Mouse (Mus musculus) induced T-regulatory cell, adult 2 months (primary cell): ENCODE measurements around the gene Pla2g5.
A peak's percentile ranks its signal among the peaks of the same experiment; 100 is the strongest.

ENCODE experiments used
- DNase-seq: peaks from one replicate; pipeline ENCODE4 v3.0.0-alpha.2; 2012; ENCODE audit warnings: low read depth

Pla2g5 gene

GRCm38 (mm10) chr4:138796513-138797216 is 66.6 kb downstream of the Pla2g5 start:
- DNase-seq, result no peak

DNA sequence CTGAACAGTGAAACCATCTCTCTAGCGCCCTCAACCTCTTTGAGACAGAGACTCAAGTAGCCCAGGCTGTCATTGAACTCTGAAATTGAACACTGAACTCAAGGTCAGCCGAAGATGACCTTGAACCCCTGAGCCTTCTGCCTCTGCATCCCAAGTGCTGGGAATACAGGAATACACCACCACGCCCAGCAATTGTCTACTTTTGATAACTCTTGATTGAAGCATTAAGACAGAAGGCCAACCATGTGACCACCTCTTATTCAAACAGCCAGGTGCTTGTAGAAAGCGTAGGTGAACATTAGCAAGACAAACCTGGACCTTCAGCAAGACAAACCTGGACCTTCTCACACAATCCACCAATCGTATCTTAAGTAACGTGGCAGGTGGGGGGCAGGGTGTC is 68.9 kb downstream of the Pla2g5 start:
- DNase-seq, result no peak

GRCm38 (mm10) chr4:138793276-138793675 is 70.0 kb downstream of the Pla2g5 start:
- peak; percentile 3 for DNase-seq

DNA sequence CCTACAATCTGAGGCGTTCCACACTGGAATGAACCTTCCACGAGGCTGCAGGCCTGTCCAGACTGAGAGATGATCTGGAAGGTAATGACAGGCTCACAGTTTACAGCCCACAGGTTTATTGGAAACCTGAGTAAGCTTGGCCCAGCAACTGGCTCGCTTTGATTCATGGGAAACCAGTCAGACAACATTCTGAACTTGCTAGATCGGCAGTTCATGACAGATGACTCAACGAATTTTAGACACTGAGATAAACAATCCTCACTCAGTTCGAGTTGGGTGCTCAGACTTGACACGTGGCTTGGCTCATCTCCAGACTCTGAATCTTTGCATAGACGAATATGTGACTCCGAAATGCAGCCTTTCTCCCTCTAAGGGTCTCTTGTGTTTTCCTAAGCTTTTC is 70.7 kb downstream of the Pla2g5 start:
- no peak for DNase-seq

DNA sequence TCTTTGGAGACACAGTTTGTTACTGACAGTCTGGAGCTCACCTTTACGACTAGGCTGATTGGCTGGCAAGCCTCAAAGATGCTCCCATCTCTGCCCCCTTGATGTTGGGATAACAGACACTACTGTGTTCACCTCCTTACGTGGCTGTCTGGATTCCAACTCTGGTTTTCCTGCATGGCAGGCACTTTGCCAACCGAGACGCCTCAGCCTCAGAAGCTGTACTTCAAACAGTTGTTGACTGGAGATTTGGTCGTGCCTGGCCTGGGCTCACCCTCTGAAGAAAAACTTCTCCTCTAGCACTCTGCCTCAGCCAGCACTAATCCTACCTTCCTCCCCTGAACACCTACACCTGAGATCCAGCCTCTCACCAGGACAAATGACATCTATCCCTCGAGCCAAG is 71.8 kb downstream of the Pla2g5 start:
- no peak for DNase-seq

GRCm38 (mm10) chr4:138788381-138788780 is 74.9 kb downstream of the Pla2g5 start:
- DNase-seq, result no peak

DNA sequence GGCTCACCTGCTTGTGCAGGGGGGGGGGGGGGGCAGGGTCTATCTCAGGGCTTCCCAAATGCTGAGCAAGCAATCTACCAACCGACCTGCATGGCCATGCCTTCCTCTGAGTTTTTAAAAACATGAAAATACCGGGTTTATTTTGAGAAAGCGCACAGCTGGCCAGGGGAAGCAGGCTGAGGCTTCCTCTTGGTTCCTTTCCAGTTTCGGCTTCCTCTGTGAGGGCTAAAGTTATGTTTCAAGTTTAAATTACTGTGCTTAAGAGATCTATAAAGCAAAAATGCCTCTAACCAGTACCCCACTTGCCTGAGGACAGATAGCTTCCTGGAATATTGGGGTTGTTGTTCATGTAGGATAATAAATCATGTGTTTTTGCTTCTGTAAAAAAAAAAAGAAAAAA is 77.1 kb downstream of the Pla2g5 start:
- no peak for DNase-seq

GRCm38 (mm10) chr4:138785721-138786120 is 77.6 kb downstream of the Pla2g5 start:
- no peak for DNase-seq

DNA sequence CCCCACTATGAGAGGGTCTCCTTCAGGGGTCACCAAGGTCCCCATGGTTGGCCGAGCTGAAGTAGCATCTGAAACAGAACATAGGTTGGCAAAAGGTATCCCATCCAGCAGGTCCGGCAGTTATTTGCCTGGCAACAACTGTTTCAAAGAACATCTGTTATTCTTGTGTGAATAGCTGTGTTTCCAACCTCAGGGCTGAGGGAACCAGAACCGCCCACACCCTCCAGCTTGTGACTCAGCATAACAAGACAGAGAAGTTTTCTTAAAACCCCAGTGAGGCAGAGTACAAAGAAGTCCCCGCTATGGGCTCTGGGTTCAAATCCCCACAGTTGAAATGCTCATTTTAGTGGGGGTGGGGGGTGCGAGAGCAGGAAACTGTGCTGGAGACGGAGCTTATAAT is 81.2 kb downstream of the Pla2g5 start:
- no peak for DNase-seq

DNA sequence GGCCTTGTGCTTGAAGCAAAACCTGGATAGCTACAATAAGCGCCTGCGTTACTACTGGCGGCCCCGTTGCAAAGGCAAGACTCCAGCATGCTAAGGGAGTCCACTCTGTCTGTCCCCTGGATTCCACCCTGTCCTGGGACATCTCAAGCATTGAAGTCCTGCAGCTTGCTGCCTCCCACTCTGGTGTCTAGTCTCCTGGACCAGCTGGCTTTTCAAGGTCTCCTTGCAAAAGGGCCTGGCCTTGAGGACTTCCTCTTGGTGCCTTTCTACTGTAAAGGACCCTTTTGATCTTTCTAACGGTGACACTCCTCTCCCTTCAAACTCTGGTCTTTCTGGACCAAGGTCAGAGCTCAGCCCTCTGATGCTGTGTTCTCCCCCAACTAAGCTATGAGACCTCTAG is 83.0 kb downstream of the Pla2g5 start:
- DNase-seq, result no peak

DNA sequence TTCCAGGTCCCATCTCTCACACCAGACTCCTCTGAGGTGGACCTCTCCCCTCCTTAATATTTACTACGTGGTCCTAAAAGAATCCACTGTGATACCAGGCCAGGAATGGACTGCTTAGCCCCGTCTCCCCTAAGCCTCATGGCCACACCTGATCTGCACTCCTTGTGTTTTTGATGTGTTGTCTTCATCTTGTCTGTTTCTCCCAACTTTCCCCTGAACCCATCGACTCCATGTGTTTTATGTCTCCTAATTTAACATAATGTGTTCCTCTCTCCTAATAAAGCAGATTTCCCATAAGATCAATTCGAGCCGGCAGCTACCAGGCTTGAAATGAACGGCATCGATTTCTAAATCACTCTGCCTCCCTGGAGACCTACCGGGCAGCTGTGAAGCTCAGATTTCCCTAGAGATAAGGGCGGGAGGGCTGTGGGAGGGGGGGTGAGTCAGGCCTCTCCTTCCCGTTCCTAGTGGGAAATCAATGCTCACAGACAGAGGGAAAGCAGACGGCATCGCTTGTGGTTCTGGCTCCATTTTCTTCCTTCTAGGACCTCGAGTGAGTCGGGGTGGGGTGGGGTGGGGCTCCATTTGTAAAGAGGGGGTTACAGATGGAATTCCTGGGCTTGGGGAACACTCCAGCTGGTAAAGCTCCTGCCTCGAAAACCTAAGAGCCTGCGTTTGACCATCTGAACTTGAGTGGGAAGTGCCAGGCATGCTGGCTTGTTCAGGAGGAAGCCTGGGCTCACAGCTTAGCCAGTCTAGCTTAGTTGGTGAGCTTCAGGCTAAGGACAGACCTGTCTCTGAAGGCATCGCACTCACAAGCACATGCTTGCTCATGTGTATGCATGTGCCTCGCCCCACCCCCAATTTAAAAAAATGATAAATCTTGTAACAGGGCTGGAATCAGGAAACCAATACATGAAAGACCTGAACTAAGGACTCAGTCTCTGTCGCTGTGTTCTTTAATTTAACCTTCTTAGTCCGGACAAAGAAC is 85.6 kb downstream of the Pla2g5 start:
- no peak for DNase-seq

DNA sequence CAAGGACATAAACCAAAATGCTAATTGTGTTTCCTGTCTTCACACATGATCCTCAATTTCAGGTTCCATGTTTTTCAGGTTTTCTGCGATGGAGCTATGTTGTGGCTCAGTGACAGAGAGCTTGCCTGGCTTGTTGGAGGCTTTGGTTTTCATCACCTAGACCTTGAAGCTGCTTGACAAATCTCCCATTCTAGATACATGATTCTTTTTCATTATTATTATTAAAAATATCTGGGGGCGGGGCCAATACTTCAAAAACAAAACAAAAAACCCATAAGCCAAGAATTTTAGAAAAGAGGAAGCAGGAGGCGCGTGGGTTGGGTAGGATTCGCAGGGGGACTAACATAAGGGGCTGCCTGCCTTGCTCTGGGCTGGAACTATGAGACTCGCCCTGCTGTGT is 87.8 kb downstream of the Pla2g5 start, which contains the start of gene Pla2g2d:
Gene Pla2g2d, plus strand, starts transcription at position 301 of the 400 bp plus-strand sequence.
- DNase-seq, result no peak

GRCm38 (mm10) chr4:138772386-138772785 is 90.9 kb downstream of the Pla2g5 start:
- no peak for DNase-seq

- DNase-seq, result no peak
Observed at GRCm38 (mm10) chr4:138771970-138772369, 91.3 kb downstream of the Pla2g5 start.

DNA sequence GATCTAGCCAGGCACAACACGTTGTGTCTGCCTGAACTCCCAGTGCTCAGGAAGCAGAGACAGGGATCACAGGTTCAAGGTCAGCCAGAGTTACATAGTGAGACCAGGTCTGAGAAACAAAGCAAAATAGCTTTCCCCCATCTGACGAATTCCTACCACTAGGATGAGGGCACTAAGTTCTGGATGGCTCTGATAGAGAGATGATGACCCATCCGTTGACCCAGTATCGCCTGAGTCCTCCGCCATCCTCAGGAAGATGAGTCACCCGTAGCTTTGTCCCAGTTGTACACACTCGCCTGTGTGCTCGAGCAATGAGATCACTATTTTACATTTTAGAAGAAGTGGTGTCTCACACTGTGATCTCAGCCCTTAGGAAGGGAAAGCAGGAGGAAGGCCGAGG is 101.0 kb downstream of the Pla2g5 start:
- DNase-seq, result no peak

- no peak for DNase-seq
Observed at GRCm38 (mm10) chr4:138757416-138757815, 105.9 kb downstream of the Pla2g5 start, which contains the start of gene Pla2g2f. Gene Pla2g2f, minus strand, starts transcription at chr4:138757626.

DNA sequence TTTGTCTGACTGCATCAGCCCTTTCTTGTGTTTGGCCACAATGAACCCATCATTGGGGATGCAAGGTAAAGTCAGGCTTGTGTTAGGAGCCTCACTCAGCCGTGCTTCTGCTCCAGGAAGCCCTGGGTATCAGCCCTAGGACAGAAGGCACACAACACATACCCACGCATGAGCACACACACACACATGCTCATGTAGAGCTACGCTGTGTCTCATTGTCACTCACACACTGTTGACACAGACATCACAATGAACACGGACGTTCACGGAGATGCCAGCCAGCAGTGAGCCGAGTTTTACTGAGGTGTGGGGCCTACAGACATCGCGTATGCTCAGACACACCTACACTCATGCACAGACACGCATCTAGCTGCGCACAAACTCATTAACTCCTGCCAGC is 107.3 kb downstream of the Pla2g5 start:
- no peak for DNase-seq

DNA sequence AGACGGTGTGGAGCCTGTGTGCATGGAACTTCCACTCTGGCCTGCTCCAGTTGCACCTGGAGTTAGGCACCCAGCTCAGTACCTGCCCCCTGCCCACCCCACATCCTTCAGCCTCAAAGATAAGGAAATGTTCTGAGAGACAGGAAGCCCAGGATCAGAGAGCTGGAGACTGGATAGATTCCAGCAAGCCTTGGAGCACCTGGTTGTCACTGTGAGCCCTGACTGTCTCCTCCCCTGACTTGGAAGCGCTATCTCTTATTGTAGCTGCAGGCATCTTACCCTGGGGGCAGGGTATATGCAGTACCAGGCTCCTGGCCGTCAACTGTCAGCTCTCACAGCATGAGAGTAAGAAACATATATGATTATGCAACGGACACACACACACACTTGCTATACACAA is 107.8 kb downstream of the Pla2g5 start:
- DNase-seq, result no peak

DNA sequence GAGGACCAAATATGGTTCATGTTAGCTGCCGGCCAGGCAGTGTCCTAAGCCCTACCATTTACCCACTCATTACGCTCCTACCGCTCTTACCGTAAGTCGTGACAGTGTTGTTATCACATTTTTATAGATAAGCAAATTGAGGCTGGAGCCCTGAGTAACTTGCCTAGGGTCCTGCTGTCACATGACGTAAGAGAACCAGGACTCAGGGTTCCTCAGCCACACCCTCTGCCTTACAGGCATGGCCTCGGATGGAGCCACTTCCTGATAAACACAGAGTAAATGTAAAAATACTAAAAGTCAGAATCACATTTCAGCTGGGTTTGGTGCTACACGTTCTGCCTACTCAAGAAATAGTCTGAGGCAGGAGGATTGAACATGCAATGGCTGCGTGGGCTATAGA is 108.8 kb downstream of the Pla2g5 start:
- DNase-seq, result no peak

DNA sequence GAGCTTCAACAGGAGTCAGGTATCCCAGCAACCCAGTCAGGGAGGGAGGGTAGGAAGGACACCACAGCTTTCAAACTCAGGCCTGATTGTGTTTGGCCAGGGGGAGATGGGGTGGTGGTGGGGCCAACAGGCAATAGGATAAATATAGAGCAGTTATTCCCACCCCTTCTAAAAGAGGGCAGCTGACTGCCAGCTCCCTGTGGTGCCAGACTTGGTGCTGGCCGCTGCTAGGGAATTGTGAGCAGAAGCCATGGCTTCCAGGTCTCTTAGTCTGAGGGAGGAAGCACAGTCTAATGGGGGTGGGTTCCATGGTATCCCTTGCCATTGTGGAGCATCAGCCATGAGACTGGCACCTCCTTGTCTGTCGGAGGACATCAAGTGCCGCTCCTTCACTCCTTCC is 109.7 kb downstream of the Pla2g5 start:
- no peak for DNase-seq

- peak; percentile 3 for DNase-seq
Observed at GRCm38 (mm10) chr4:138752603-138753002, 110.7 kb downstream of the Pla2g5 start.
